Mouse (Mus musculus) lung, postnatal 10 days (tissue): ENCODE data around the gene Kif26a.

ENCODE experiments used
- DNase-seq: peaks from one replicate; pipeline ENCODE4 v3.0.0; 2021

The Kif26a gene

GRCm38 (mm10) chr12:112223721-112224337 is 77.8 kb downstream of the Kif26a start:
- no peak for DNase-seq

- no peak for DNase-seq
Measured at GRCm38 (mm10) chr12:112226238-112226637, 80.2 kb downstream of the Kif26a start.

- DNase-seq: no peak
Measured at GRCm38 (mm10) chr12:112226656-112227055, 80.6 kb downstream of the Kif26a start.

GRCm38 (mm10) chr12:112229084-112229483 is 83.1 kb downstream of the Kif26a start:
- no peak for DNase-seq

GRCm38 (mm10) chr12:112230196-112230595 is 84.2 kb downstream of the Kif26a start:
- no peak for DNase-seq
